Mouse (Mus musculus) G1E (cell line): ENCODE data around the gene Zfp579.

Experiments
- CTCF ChIP-seq: IDR thresholded peaks from 2 replicates; pipeline ENCODE4 v1.5.1; 2012; ENCODE audit warnings: low read depth, low read length, inconsistent platforms, mixed read lengths
- GATA1 ChIP-seq: IDR thresholded peaks from 2 replicates; pipeline ENCODE4 v1.6.1; 2012; ENCODE audit warnings: borderline replicate concordance, low read length, inconsistent platforms, mixed read lengths
- POLR2AphosphoS5 ChIP-seq: IDR thresholded peaks from 2 replicates; pipeline ENCODE4 v1.6.1; 2012; ENCODE audit warnings: low read depth, low read length, inconsistent platforms; ENCODE audit not compliant: insufficient replicate concordance
- TAL1 ChIP-seq: conservative IDR thresholded peaks from 2 replicates; pipeline ENCODE4 v1.6.1; 2012; ENCODE audit warnings: low read depth, low read length, inconsistent platforms, mixed read lengths

- no peak for TF ChIP-seq CTCF
- TF ChIP-seq GATA1: no peak
- no peak for TF ChIP-seq POLR2AphosphoS5
- TF ChIP-seq TAL1: no peak
Measured at GRCm38 (mm10) chr7:4971710-4972109, 24.2 kb downstream of the Zfp579 start.
